Mouse (Mus musculus) MEL (cell line): ENCODE results near the gene Bzw2. TPM values are rescaled to one million over a fixed set of nuclear protein-coding genes. Genes with fewer than 3 reads are reported as not detected.
"Not testable (repeated sequence)": the region's sequence is repeated elsewhere in the genome, so short reads cannot be mapped to it uniquely, and the experiment has no call there.

Experiments
- DNase-seq: peaks from one replicate; pipeline ENCODE4 v3.0.0; 2011; ENCODE audit warnings: low read depth, low spot score
- H3K27ac ChIP-seq: 2 replicates; pipeline ENCODE4 v1.5.1; 2012; ENCODE audit warnings: low read depth, mild to moderate bottlenecking, control low read depth, low read length, moderate library complexity; ENCODE audit not compliant: control insufficient read depth
- H3K27me3 ChIP-seq, 2 experiments: fragments of 150-350 bp in 1 of 2; sonication (generic) in 1 of 2; 2 replicates each; pipeline ENCODE4 v1.6.1; 2012; ENCODE audit warnings: low read length in 2 of 2, mild to moderate bottlenecking in 2 of 2, improper control_type of control experiment in 1 of 2, moderate library complexity in 1 of 2; ENCODE audit not compliant: insufficient read depth in 2 of 2, control insufficient read depth in 1 of 2
- H3K36me3 ChIP-seq, 2 experiments: 2 replicates each; pipeline ENCODE4 v1.6.1; 2012 to 2014; ENCODE audit warnings: low read length in 2 of 2, improper control_type of control experiment in 1 of 2, inconsistent platforms in 1 of 2, mild to moderate bottlenecking in 1 of 2; ENCODE audit not compliant: insufficient read depth in 2 of 2, control insufficient read depth in 1 of 2
- H3K4me1 ChIP-seq, 2 experiments: fragments of 150-350 bp in 1 of 2; sonication (generic) in 1 of 2; 2 replicates each; pipeline ENCODE4 v1.6.1; 2012; ENCODE audit warnings: low read length in 2 of 2, improper control_type of control experiment in 1 of 2, mild to moderate bottlenecking in 1 of 2; ENCODE audit not compliant: insufficient read depth in 2 of 2, control insufficient read depth in 1 of 2
- H3K4me3 ChIP-seq, 2 experiments: fragments of 150-350 bp in 1 of 2; sonication (generic) in 1 of 2; 2 replicates each; pipeline ENCODE4 v1.5.1; 2012; ENCODE audit warnings: low read depth in 2 of 2, low read length in 2 of 2, mild to moderate bottlenecking in 2 of 2, moderate library complexity in 2 of 2, control low read depth in 1 of 2, improper control_type of control experiment in 1 of 2; ENCODE audit not compliant: control insufficient read depth in 1 of 2, insufficient read depth in 1 of 2
- H3K79me2 ChIP-seq: 2 replicates; pipeline ENCODE4 v1.6.1; 2012; ENCODE audit warnings: mild to moderate bottlenecking, low read length, moderate library complexity; ENCODE audit not compliant: control insufficient read depth, poor library complexity, insufficient read depth
- H3K9ac ChIP-seq: 2 replicates; pipeline ENCODE4 v1.6.1; 2012; ENCODE audit warnings: low read depth, mild to moderate bottlenecking, control low read depth, low read length, moderate library complexity; ENCODE audit not compliant: control insufficient read depth, poor library complexity, severe bottlenecking
- H3K9me3 ChIP-seq: fragments of 150-350 bp; sonication (generic); replicated peaks from 2 replicates; pipeline ENCODE4 v1.6.1; 2012; ENCODE audit warnings: mild to moderate bottlenecking, low read length, improper control_type of control experiment, moderate library complexity; ENCODE audit not compliant: insufficient read depth
- BHLHE40 ChIP-seq: IDR thresholded peaks from 2 replicates; pipeline ENCODE4 v1.6.1; 2012; ENCODE audit warnings: low read depth, mild to moderate bottlenecking, inconsistent platforms, low read length, improper control_type of control experiment, borderline replicate concordance
- CHD1 ChIP-seq: IDR thresholded peaks from 2 replicates; pipeline ENCODE4 v1.6.1; 2012; ENCODE audit warnings: low read depth, mild to moderate bottlenecking, inconsistent platforms, low read length, improper control_type of control experiment
- CHD2 ChIP-seq: IDR thresholded peaks from 2 replicates; pipeline ENCODE4 v1.6.1; 2011; ENCODE audit warnings: low read length, improper control_type of control experiment
- CTCF ChIP-seq, 3 experiments: IDR thresholded peaks in 2 of 3; conservative IDR thresholded peaks in 1 of 3; 2 replicates each; pipeline ENCODE4 v1.5.1; 2011 to 2012; ENCODE audit warnings: low read length in 3 of 3, low read depth in 2 of 3, mild to moderate bottlenecking in 2 of 3, improper control_type of control experiment in 1 of 3, inconsistent platforms in 1 of 3, mixed read lengths in 1 of 3, moderate library complexity in 1 of 3; ENCODE audit not compliant: control insufficient read depth in 1 of 3, insufficient read depth in 1 of 3, poor library complexity in 1 of 3, severe bottlenecking in 1 of 3
- E2F4 ChIP-seq: IDR thresholded peaks from 2 replicates; pipeline ENCODE4 v1.6.1; 2011; ENCODE audit warnings: low read depth, low read length, improper control_type of control experiment, borderline replicate concordance
- ELF1 ChIP-seq: IDR thresholded peaks from 2 replicates; pipeline ENCODE4 v1.6.1; 2014; ENCODE audit warnings: low read depth, mild to moderate bottlenecking, inconsistent platforms, low read length, improper control_type of control experiment, moderate library complexity
- EP300 ChIP-seq, 2 experiments: IDR thresholded peaks; 2 replicates each; pipeline ENCODE4 v1.6.1; 2011; ENCODE audit warnings: improper control_type of control experiment in 2 of 2, low read length in 2 of 2, low read depth in 1 of 2, mild to moderate bottlenecking in 1 of 2
- JUND ChIP-seq: IDR thresholded peaks from 2 replicates; pipeline ENCODE4 v1.6.1; 2011; ENCODE audit warnings: low read depth, mild to moderate bottlenecking, improper control_type of control experiment, low read length
- MAFK ChIP-seq: IDR thresholded peaks from 2 replicates; pipeline ENCODE4 v1.6.1; 2011; ENCODE audit warnings: low read depth, mild to moderate bottlenecking, low read length, improper control_type of control experiment, borderline replicate concordance
- MAZ ChIP-seq: IDR thresholded peaks from 2 replicates; pipeline ENCODE4 v1.6.1; 2012; ENCODE audit warnings: low read depth, mild to moderate bottlenecking, inconsistent platforms, low read length, improper control_type of control experiment
- MXI1 ChIP-seq: IDR thresholded peaks from 2 replicates; pipeline ENCODE4 v1.6.1; 2011; ENCODE audit warnings: mild to moderate bottlenecking, low read depth, low read length, improper control_type of control experiment
- MYC ChIP-seq: IDR thresholded peaks from 2 replicates; pipeline ENCODE4 v1.6.1; 2011; ENCODE audit warnings: low read depth, mild to moderate bottlenecking, low read length, improper control_type of control experiment, moderate library complexity
- POLR2A ChIP-seq, 2 experiments: IDR thresholded peaks; 2 replicates each; pipeline ENCODE4 v1.6.1; 2011 to 2012; ENCODE audit warnings: low read length in 2 of 2, mild to moderate bottlenecking in 2 of 2, control low read depth in 1 of 2, improper control_type of control experiment in 1 of 2, low read depth in 1 of 2, moderate library complexity in 1 of 2; ENCODE audit not compliant: control insufficient read depth in 1 of 2, insufficient read depth in 1 of 2, poor library complexity in 1 of 2
- POLR2AphosphoS2 ChIP-seq: IDR thresholded peaks from 2 replicates; pipeline ENCODE4 v1.6.1; 2011; ENCODE audit warnings: low read length, improper control_type of control experiment
- TAL1 ChIP-seq: IDR thresholded peaks from 2 replicates; pipeline ENCODE4 v1.6.1; 2012; ENCODE audit warnings: mild to moderate bottlenecking, inconsistent platforms, low read length, moderate library complexity, mixed read lengths
- TBP ChIP-seq: IDR thresholded peaks from 2 replicates; pipeline ENCODE4 v1.8.0; 2011; ENCODE audit warnings: low read depth, low read length, improper control_type of control experiment
- TCF12 ChIP-seq: IDR thresholded peaks from 2 replicates; pipeline ENCODE4 v1.6.1; 2014; ENCODE audit warnings: low read depth, mild to moderate bottlenecking, inconsistent platforms, low read length, improper control_type of control experiment, moderate library complexity
- USF1 ChIP-seq: IDR thresholded peaks from 2 replicates; pipeline ENCODE4 v1.6.1; 2014; ENCODE audit warnings: low read depth, mild to moderate bottlenecking, inconsistent platforms, low read length, improper control_type of control experiment, moderate library complexity
- ZC3H11A ChIP-seq: IDR thresholded peaks from 2 replicates; pipeline ENCODE4 v1.6.1; 2012; ENCODE audit warnings: low read depth, mild to moderate bottlenecking, inconsistent platforms, low read length, improper control_type of control experiment
- ZNF384 ChIP-seq: IDR thresholded peaks from 2 replicates; pipeline ENCODE4 v1.6.1; 2012; ENCODE audit warnings: low read depth, mild to moderate bottlenecking, inconsistent platforms, low read length, improper control_type of control experiment
- polyA plus RNA-seq, 2 experiments: library from polyadenylated mRNA; stranded (reverse) in 1 of 2; unstranded in 1 of 2; fragments of >175 nt in 1 of 2; fragments of >200 nt in 1 of 2; gene quantifications; 2 replicates each; pipeline versions ENCODE4 v1.2.1 to v1.2.4; 2012; ENCODE audit warnings: low replicate concordance in 2 of 2, low read depth in 1 of 2; ENCODE audit not compliant: insufficient read length in 2 of 2, insufficient read depth in 1 of 2, missing spikeins in 1 of 2
- total RNA-seq: library from RNA; depleted of rRNA; stranded (reverse); fragments of 300-350 nt; gene quantifications from 2 replicates; pipeline ENCODE4 v1.2.3, GENCODE M21; 2012

The Bzw2 gene
- total and polyA plus RNA-seq, 3 experiments, result 155 to 170 (median 157) TPM

DNA sequence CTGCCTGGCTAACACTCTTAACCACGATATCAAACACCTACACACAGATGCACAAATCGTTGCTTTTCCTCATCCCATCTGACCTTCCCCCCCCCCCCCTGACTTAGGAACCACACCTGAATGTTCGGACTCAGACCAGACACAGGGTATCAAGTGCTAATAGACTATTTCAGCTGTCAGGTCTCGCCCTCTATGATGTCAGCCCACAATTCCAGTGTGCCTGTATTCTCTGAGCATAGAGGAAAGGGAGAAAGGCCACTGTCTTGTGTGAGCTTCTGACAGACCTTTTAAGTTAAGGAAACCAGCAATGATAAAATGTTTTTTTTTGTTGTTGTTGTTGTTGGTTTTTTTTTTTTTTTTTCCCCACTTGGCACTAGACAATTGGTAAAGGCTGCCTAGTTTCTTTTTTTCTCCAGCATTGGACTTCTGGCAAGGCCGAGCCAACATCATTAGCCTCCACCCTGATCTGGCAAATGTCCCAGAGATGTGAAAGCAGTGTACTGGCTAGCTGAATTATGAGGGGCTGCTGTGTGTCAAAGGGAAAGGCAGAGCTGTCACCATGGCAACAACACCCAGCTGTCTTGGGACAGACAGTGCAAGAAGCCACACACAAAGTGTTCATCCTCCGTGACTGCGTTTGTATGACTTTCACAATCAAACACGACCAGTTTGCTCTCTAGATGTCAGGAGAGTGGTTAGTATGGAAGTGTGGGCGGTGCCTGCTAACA is 49.4 kb upstream of the Bzw2 start:
- Histone ChIP-seq H3K4me3 (no peak overlapping the region), H3K4me1 (peaks cover 0 to 4% of the 10 kb centered on the region in 2 experiments; a peak in 1 of 4 replicates), H3K9ac (no peak overlapping the region), H3K27ac (no peak overlapping the region), H3K36me3 (no peaks in the 10 kb centered on the region), H3K9me3 (no peaks in the 10 kb centered on the region), H3K27me3 (no peaks in the 10 kb centered on the region), H3K79me2 (no peaks in the 10 kb centered on the region)
- peak; percentile 40 for DNase-seq
- TF ChIP-seq MXI1, result no peak
- no peak for TF ChIP-seq TAL1
- TF ChIP-seq CTCF (IDR thresholded peaks at IDR 0.05 in 2 of 3, conservative IDR thresholded peaks at IDR 0.05 in 1 of 3; ENCODE audit: control insufficient read depth in 1 of 3, insufficient read depth in 1 of 3, low read depth in 2 of 3, low read length in 3 of 3, poor library complexity in 1 of 3, severe bottlenecking in 1 of 3), result no peak
- no peak for TF ChIP-seq TCF12

DNA sequence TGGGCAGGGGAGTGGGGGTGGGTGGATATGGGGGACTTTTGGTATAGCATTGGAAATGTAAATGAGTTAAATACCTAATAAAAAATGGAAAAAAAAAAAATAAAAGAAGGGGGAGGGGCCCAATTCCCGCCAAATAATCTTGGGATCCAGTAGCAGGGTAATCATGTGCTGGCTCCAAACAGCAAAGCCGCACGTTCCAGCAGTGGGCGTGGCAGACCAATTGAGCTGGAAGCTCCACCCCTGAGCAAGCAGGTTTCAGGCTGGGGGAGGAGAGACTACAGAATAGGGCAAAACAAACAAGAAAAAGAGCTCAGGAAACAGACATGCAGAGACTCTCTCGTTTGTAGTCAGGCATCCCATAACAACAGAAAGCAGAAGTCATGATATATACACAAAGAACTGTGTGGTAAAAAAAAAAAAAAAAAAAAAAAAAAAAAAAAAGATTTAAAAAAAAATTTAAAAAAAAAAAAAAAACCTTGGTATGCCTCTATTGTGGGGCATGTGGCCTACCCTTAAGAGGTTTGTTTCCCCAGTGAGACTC is 47.8 kb upstream of the Bzw2 start:
- not testable (repeated sequence) for H3K9ac ChIP-seq, H3K36me3 ChIP-seq, H3K27ac ChIP-seq, H3K4me3 ChIP-seq, H3K4me1 ChIP-seq, H3K79me2 ChIP-seq, H3K27me3 ChIP-seq, H3K9me3 ChIP-seq
- TF ChIP-seq ZNF384, result peak; percentile 75
- peak; percentile 19 for DNase-seq

DNA sequence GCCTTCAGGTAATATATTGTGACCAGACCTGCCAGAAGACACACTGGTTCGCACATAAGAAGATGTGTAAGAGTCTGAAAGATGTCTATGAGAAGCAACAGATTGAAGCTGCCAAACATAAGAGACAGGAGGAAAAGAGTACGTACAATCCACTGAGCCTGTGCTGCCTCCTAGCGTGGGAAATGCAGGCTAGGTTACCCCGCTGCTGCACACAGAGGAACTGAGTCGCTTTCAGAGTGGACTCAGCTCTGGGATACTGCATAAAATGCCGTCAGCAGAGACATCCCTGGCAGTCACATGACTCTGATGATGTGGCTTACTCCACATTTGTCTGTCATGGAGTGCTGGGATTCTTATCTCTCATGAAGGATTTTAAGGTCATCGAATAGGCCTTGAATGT is 37.1 kb upstream of the Bzw2 start:
- Histone ChIP-seq H3K27me3 (no peaks in the 10 kb centered on the region), H3K4me1 (peaks cover 0 to 3% of the 10 kb centered on the region in 2 experiments; a peak in 1 of 4 replicates), H3K9me3 (no peaks in the 10 kb centered on the region), H3K27ac (no peak overlapping the region), H3K4me3 (no peak overlapping the region), H3K79me2 (no peaks in the 10 kb centered on the region), H3K36me3 (peaks cover 0 to 4% of the 10 kb centered on the region in 2 experiments; a peak in 2 of 4 replicates), H3K9ac (no peak overlapping the region)
- TF ChIP-seq ELF1, result no peak
- TF ChIP-seq E2F4, result no peak
- no peak for TF ChIP-seq TBP
- no peak for TF ChIP-seq POLR2A (IDR thresholded peaks at IDR 0.05; ENCODE audit: control insufficient read depth in 1 of 2, insufficient read depth in 1 of 2, low read depth in 1 of 2, low read length in 2 of 2, poor library complexity in 1 of 2)
- TF ChIP-seq ZNF384, result no peak
- no peak for TF ChIP-seq POLR2AphosphoS2
- no peak for TF ChIP-seq BHLHE40
- no peak for TF ChIP-seq ZC3H11A
- TF ChIP-seq CHD1, result no peak
- no peak for TF ChIP-seq USF1
- TF ChIP-seq MYC, result no peak
- no peak for TF ChIP-seq MAFK
- no peak for TF ChIP-seq EP300 (IDR thresholded peaks at IDR 0.05; ENCODE audit: low read depth in 1 of 2, low read length in 2 of 2)
- no peak for TF ChIP-seq MAZ
- no peak for TF ChIP-seq JUND
- TF ChIP-seq CHD2, result no peak
- no peak for TF ChIP-seq MXI1
- no peak for TF ChIP-seq CTCF (IDR thresholded peaks at IDR 0.05 in 2 of 3, conservative IDR thresholded peaks at IDR 0.05 in 1 of 3; ENCODE audit: control insufficient read depth in 1 of 3, insufficient read depth in 1 of 3, low read depth in 2 of 3, low read length in 3 of 3, poor library complexity in 1 of 3, severe bottlenecking in 1 of 3)
- DNase-seq, result no peak
